Mouse (Mus musculus) ZHBTc4 (cell line): Measurements from ENCODE around the gene Jph3.

Experiments
- DNase-seq: peaks from one replicate; pipeline ENCODE4 v3.0.0-alpha.2; 2011; ENCODE audit warnings: low read depth, low spot score

The Jph3 gene

GRCm38 (mm10) chr8:121730170-121730569, 747 bp downstream of the Jph3 start:
- DNase-seq, result peak; percentile 46

GRCm38 (mm10) chr8:121730646-121731045, 1.2 kb downstream of the Jph3 start:
- peak; percentile 33 for DNase-seq

GRCm38 (mm10) chr8:121731060-121731459, 1.6 kb downstream of the Jph3 start:
- DNase-seq, result no peak

GRCm38 (mm10) chr8:121731471-121732333, 2.3 kb downstream of the Jph3 start:
- DNase-seq, result peak; percentile 54

DNA sequence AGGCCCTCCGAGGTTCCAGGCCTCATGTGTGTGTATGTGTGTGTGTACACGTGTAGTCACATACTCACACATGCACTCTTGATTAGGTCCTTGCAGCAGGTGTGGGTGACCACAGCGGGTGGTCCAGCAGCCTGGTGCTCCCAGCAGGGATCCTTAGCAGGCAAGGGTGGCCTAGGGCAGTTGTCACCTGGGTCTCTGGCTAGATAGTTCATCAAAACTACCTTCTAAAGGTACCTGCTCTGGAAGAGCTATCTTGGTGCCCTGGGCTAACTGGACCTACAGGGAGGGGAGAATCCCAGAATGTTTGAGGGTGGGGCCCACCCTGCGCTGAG, 2.9 kb downstream of the Jph3 start:
- no peak for DNase-seq

GRCm38 (mm10) chr8:121734262-121734661, 4.8 kb downstream of the Jph3 start:
- DNase-seq, result no peak

DNA sequence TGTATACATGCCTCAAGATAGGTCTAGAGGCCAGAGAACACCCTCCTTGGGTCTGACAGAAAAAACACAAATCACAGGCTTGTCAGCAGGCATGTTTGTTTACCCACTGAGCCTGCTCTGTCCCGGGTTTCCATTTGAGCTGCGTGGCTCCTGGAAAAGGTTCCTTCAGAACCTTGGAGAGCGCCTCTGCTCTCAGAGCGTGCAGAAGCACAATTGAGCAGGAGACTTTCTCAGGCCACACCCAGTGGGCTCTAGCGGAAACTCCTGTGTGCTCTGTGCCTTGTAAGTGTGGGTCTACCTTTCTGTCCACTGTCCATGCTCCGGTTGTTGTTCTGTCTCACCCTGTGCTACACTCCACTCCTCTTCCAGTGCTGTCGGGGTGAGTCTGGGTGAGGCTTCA, 6.8 kb downstream of the Jph3 start:
- peak; percentile 88 for DNase-seq

DNA sequence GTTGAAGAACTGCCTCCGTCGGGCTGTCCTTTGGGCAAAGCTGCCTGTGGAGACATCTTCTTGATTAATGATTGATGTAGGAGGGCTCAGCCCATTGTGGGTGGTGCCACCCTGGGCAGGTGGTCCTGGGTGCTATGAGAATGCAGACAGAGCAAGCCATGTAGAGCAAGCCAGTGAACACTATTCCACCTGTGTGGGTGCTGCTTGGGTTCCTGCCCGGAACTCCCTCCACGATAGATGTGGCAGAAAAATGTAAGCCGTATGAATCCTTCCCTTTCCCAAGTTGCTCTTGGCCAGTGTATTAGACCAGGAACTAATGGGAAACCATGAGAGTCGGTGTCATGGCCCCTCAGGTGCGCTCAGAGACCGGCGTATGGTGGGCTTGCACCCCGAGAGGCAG, 11.3 kb downstream of the Jph3 start:
- DNase-seq, result no peak

DNA sequence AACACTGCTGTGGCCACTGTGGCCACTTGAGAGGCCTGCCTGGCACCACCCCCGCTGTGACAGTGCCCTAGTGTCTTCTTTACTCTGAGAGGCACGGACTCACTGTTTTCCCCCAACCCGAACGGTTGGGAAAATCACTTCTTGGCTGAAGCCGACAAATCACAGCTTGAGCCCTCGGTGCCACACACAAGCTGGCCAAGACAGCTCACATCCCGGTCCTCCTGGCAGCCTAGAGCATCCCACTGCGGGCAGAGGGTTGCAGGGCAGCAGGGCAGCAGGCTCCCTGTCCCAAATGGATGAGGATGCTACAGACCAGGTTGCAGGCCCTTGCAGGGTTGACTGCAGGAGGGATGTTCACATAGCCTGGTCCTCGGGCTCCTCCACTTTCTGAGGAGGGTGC, 20.1 kb downstream of the Jph3 start:
- DNase-seq, result no peak

DNA sequence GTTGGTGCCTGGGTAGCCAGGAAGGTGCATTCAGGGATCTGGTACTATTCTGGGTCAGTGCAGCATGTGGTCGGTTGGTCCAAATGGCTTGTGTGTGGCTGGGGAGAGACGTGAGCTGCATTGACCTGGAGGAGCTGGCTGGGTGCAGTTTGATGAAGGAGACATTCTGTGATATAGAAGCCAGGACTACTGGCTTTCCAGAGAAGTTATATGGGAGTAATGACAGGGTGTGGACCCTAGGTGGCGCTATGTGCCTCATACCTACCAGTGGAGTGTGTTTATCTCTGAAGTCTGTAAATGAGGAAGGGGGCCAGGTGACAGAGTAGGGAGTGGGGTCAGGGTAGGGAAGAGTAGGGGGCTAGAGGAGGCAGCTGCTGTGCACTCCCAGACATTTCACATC, 21.1 kb downstream of the Jph3 start:
- DNase-seq, result peak; percentile 65

DNA sequence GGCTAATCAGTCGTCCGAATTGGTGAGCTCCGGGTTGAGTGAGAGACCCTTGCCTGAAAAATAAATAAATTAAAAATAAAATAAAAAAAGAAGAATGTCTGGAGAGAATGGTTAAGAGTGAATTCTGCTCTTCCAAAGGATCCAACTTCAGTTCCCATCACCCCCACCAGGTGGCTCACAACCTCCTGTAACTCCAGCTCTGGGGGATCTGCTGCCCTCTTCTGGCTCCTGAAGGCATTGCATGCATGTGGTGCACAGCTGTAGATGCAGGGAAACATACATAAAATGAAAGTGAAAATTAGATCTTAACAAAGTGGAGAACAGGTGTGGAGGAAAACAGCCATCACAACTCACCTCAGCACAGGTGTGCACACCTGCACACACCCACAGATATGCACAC, 22.0 kb downstream of the Jph3 start:
- peak; percentile 91 for DNase-seq

GRCm38 (mm10) chr8:121758470-121758869, 29.0 kb downstream of the Jph3 start:
- no peak for DNase-seq

- DNase-seq, result peak; percentile 12
These were observed 31.1 kb downstream of the Jph3 start for GRCm38 (mm10) chr8:121760484-121760883.

- peak; percentile 82 for DNase-seq
These were observed 32.1 kb downstream of the Jph3 start for GRCm38 (mm10) chr8:121761480-121761879.

DNA sequence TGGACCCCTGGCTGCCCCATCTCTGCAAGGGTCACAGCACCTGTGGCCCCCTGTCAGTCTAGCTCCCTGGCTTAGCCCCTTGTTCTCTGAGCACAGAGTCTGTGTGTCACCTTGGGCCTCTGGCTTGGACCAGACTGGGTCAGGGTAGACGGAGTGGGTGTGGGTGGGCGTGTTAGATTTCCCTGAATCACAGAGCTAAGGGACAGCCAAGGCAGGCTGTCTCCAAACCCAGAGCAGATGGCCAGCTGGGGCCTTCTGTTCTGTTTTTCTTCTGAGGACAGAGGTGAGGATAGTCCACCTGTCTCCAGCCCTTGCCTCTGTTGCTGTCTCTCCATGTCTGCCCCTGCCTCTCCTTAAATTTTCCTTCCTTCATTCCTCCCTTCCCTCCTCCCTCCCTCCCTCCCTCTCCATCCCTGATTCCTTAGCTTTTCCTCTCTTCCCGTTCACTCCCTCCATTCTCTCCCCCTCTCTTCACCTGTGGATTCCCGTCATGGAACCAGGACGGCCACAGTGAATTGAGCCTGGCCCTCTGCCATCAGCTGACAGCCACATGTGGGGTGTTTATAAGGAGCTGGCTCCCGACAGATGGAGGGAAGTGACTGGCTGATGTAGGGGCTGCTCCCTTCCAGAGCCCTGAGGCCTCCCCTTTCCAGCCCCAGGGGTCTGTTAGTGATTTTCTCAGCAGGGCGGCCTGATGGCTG, 33.7 kb downstream of the Jph3 start:
- DNase-seq, result no peak

- DNase-seq, result no peak
These were observed 34.2 kb downstream of the Jph3 start for GRCm38 (mm10) chr8:121763700-121764013.

DNA sequence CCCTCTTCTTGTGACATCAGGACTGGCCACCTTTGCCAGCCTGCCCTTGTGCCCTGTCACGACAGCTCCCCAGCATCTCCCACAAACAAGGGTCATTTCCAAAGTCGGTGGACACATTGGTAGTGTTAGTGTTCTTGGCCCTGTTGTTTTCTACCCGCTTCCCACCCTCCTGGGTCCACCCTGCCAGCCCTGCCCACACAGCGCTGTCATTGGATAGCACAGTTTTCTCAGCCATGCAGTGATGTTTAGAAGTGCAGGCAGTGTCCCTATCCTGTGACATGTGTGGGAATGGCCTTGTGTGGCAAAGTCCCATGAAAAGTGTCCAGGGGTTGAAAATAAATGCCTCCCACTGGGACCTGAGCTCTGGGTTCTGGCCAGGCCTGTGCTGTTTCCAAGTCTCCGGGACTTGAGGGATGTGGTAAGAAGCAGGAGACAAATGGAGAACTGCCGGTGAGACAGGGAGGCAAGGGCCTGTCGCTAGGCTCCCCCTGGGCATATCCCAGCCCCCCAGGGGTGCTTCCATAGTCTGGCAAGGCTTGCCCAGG, 36.2 kb downstream of the Jph3 start:
- no peak for DNase-seq

- DNase-seq, result no peak
These were observed 39.7 kb downstream of the Jph3 start for GRCm38 (mm10) chr8:121769095-121769494.

- no peak for DNase-seq
These were observed 40.2 kb downstream of the Jph3 start for GRCm38 (mm10) chr8:121769621-121770020.

DNA sequence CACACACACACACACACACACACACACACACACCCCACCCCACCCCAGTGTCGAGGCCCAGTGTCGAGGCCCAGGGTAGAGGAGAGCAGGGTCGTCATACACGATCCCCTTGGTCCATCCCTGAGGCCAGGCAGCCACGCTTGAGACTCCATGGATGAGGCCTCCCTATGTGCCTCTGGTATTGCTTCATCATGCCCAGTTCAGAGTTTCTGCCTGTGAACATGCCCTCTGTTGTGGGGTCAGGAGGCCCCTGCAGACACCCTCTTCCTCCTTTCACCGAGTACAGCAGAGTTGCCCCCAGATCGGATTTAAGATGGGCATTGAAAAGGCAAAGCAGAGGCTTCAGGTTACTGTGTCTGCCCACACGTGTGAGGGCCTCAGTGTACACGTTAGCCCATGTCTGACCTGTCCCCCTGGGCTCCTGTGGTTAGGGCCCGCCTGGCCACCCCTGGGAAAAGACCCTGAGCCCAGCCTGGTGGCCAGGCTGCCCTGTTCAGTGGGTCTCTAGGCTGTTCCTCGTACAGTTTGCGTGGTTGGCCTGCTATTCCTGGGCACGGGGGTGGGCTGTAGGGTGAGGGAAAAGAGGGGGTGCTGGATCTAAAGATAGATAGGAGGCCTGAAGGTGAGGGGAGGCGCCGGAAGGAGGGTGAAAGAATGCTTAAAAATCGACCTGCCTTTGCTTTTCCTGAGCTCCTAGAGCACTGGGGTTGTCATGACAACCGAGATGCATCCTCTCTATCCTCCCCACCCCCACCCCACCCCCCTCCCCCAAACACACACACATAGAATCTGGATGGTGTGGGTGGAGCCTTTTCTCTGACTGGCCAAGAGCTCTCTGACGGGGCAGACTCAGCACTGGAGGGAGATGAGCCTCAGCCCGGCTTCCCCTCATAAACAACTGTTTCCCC, 41.7 kb downstream of the Jph3 start:
- peak; percentile 40 for DNase-seq

- no peak for DNase-seq
These were observed 44.5 kb downstream of the Jph3 start for GRCm38 (mm10) chr8:121773876-121774275.

DNA sequence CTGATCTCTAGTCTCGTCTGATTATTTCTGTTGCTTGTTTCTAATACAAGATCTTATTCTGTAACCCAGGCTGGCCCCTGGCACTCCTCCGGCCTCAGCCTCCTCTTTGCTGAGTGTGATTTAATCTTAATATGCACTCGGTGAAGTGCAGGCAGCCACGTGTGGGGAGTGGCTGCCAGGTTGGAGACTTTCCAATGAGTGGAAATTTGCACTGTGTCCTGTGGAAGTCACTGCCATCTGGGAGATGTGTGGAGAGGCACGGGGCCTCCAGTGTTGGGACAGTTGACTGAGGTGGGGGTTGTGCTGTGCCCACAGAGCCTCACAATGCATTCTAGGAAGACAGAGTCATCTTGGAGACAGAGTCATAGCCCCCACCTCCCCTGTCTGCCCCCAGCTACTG, 53.1 kb downstream of the Jph3 start:
- DNase-seq, result no peak
